Mouse (Mus musculus) kidney, postnatal 36 days (tissue): Measurements from ENCODE around the gene Syt16.

ENCODE experiments used
- DNase-seq, 2 experiments: peaks; one replicate each; pipeline ENCODE4 v3.0.0; 2021 to 2022; ENCODE audit warnings: mixed read lengths in 2 of 2

Gene Syt16

DNA sequence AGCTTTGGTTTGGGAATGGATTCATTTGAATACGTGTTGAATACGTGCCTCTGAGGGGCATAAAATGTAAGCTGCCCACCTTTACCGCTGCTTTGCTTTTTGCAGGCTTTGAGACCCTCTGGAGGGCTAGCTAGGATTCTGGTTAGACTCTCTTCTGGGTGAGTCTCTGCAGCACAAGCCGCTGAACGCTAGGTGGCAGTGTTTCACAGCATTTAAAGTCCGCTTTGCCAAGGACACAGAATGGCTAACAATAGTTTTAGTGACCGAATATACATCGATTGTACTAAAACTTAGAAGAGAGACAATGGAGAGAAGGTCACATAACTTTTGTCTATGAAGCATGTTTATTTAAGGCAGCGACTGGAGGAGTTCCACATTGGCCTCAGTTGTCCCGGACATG lies 322.9 kb downstream of the Syt16 start:
- DNase-seq, result peak; percentile 42 to 81

- DNase-seq, result no peak
These were observed 324.5 kb downstream of the Syt16 start for GRCm38 (mm10) chr12:74321981-74322380.
